Mouse (Mus musculus) lung, adult 2 months (tissue): Measurements from ENCODE around the gene Igsf11. TPM values are rescaled to one million over a fixed set of nuclear protein-coding genes. Genes with fewer than 3 reads are reported as not detected.

Experiments
- DNase-seq: peaks from one replicate; pipeline ENCODE4 v3.0.0; 2022
- H3K4me1 ChIP-seq: fragments of 200-500 bp; 2 replicates; pipeline ENCODE4 v1.6.1; 2011; ENCODE audit warnings: low read length; ENCODE audit not compliant: control insufficient read depth, insufficient read depth
- H3K4me3 ChIP-seq: fragments of 200-500 bp; replicated peaks from 2 replicates; pipeline ENCODE3; 2011; ENCODE audit warnings: low read depth, mild to moderate bottlenecking, control low read depth, low read length; ENCODE audit errors: extremely low read depth
- CTCF ChIP-seq: fragments of 200-500 bp; IDR thresholded peaks from 2 replicates; pipeline ENCODE4 v1.5.1; 2011; ENCODE audit warnings: mild to moderate bottlenecking, low read length, control low read depth; ENCODE audit not compliant: insufficient read depth
- POLR2A ChIP-seq: fragments of 200-500 bp; IDR thresholded peaks from 2 replicates; pipeline ENCODE4 v1.6.1; 2011; ENCODE audit warnings: low read depth, mild to moderate bottlenecking, control low read depth, low read length, borderline replicate concordance; ENCODE audit errors: extremely low read depth
- WGBS: fragments of 180-500 bp; shearing (Covaris S2); methylation state at CpG from one replicate; pipeline ENCODE4 v1.1.7; 2018; 5-methylcytosine and 5-hydroxymethylcytosine counted together
- polyA plus RNA-seq: library from polyadenylated mRNA; depleted of rRNA; stranded (reverse); fragments of >200 nt; gene quantifications from 2 replicates; pipeline ENCODE4 v1.2.3, GENCODE M21; 2012

The Igsf11 gene
- polyA plus RNA-seq, 1 experiment = 1.3 TPM

DNA sequence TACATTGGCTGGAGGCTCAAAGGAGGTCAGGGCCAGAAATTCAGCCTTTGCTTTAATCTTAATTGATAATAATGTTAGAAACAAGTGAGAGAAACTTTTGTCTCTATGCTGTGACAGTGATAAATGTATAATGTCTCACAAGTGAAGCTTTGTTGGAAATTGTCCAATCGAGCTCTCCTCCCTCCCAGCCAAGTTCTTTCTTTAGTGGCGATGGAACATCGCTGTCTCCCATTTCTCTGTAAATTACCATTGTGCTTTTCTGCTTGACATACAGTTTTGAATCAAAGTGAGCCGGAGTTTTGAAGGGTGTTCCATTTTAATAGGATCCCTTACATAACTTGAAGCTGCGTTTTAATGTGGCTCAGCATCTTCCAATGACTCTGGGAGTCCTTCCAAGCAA is 56.0 kb downstream of the Igsf11 start:
- no peak for TF ChIP-seq POLR2A

GRCm38 (mm10) chr16:38952881-38953280 is 60.4 kb downstream of the Igsf11 start:
- no peak overlapping the region for H3K4me3 ChIP-seq
- DNase-seq = no peak

More for the DNA sequence above, 56.0 kb downstream of the Igsf11 start:
- no peaks in the 10 kb centered on the region for H3K4me1 ChIP-seq
- DNase-seq = no peak
- H3K4me3 ChIP-seq = no peak overlapping the region
- 77% methylated on average over 5 of the region's 5 CpGs for WGBS

DNA sequence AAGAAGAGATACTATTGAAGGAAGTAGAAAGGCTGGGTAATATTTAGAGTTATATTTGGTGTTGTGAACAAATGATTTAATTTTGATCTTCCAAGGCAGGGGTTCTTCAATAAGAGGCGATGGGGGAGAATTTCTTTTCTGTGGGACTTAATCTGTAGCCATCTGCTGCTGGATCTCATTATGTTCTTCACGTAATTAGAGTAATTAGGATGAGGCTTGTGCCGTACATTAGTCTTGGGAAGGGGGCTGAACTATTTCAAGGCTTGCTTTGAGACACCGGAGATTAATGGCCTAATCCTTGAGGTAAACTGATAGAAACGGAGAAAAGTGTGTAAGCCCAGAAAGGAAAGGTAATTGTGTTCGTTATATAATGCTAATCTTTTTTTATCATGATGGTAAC is 61.4 kb downstream of the Igsf11 start:
- WGBS = 85% methylated on average over 6 of the region's 6 CpGs
- Histone ChIP-seq H3K4me1 (no peaks in the 10 kb centered on the region), H3K4me3 (no peak overlapping the region)
- TF ChIP-seq POLR2A (no peak), CTCF (no peak)
- DNase-seq = no peak

More at GRCm38 (mm10) chr16:38952881-38953280, 60.4 kb downstream of the Igsf11 start:
- H3K4me1 ChIP-seq = no peaks in the 10 kb centered on the region
- no peak for TF ChIP-seq CTCF
- TF ChIP-seq POLR2A = no peak
- WGBS = over 99% methylated on average over 3 of the region's 3 CpGs

DNA sequence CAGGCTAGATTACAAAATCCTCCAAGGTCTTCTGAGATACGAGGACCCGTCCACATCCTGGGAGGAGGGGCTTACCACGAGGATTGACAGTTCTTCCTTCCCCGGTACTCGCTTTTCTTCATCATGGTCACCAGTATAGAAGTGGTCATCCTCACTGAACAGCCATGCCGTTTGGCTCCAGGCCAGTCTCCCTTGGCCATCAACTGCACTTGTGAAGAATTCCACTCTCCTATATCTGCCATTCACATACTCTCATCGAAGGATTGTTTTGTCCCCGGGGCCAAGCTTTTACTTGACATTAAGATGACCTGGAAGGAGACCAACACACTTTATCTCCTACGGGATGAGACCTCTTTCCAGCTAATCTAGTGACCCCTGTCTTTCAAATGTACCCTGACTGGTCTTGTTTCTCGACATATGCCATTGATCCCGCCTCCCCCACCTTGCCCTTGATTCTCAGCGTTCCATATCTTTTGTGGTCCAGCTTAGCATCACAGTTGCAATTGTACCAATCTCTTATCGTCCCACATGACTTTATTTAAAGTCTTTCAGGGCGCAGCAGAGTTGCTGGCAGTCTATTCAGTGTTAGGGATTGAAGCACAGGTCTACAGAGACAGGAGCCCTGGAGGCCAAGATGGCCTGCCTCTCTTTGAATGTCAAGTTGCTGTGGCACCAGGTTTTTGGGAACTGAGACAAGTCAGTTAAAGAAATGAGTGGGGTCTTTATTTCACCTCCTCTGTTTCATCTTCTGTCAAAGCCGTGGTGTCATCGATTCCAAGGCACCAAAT is 62.2 kb downstream of the Igsf11 start:
- TF ChIP-seq CTCF (no peak), POLR2A (no peak)
- DNase-seq = no peak
- WGBS = 78% methylated on average over 16 of the region's 16 CpGs
- Histone ChIP-seq H3K4me3 (no peak overlapping the region), H3K4me1 (no peaks in the 10 kb centered on the region)

GRCm38 (mm10) chr16:38955296-38955695 is 62.8 kb downstream of the Igsf11 start:
- H3K4me3 ChIP-seq = no peak overlapping the region
- WGBS = 76% methylated on average over 5 of the region's 5 CpGs
- TF ChIP-seq POLR2A (no peak), CTCF (no peak)
- no peaks in the 10 kb centered on the region for H3K4me1 ChIP-seq
- DNase-seq = no peak

DNA sequence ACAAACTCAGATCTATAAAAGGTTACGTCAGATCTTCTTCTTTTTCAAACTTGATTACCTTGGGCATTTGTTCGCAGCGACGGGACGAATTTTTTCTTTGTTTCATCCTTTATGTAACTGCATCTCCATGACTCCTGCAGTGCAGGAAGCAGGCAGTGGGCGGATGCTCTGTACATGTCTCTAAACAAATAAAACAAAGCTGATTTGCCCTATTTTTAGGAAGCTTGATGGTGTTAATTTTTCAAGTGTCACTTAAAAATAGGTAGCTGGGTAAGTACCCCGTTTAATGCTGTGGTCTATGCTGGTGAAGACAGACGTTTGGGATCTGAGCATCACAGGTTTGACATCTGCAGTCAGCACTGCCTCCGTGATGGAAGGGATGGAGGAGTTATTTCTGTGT is 66.3 kb downstream of the Igsf11 start:
- Histone ChIP-seq H3K4me3 (no peak overlapping the region), H3K4me1 (no peaks in the 10 kb centered on the region)
- WGBS = 56% methylated on average over 9 of the region's 9 CpGs
- TF ChIP-seq POLR2A (no peak), CTCF (no peak)
- no peak for DNase-seq

DNA sequence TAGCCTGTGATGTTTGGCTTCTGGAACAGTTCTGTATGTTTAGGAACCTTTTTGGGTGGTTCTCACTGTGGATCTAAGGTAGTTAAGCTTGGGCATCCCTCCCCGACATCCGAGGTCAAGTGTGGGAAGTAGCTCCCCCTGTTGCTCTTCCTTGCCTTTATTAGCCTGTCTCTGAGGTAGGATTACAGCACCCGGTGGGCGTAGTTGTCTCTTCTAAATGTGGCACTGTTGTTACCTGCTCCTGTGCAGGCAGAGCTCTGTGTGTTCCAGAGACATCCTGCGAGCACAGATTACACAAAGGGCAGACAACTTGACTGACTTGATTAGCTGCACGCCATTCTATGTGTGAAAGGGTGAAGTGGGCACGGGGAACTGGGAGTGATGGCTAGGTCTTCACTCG is 68.1 kb downstream of the Igsf11 start:
- Histone ChIP-seq H3K4me1 (no peaks in the 10 kb centered on the region), H3K4me3 (no peak overlapping the region)
- WGBS = 73% methylated on average over 8 of the region's 8 CpGs
- TF ChIP-seq CTCF = no peak
- no peak for TF ChIP-seq POLR2A
- no peak for DNase-seq

- H3K4me1 ChIP-seq = no peaks in the 10 kb centered on the region
- DNase-seq = no peak
- no peak overlapping the region for H3K4me3 ChIP-seq
- WGBS = 77% methylated on average over 2 of the region's 2 CpGs
- TF ChIP-seq POLR2A = no peak
- TF ChIP-seq CTCF = no peak
Observed at GRCm38 (mm10) chr16:38961865-38962264, 69.4 kb downstream of the Igsf11 start.

- Histone ChIP-seq H3K4me1 (no peaks in the 10 kb centered on the region), H3K4me3 (no peak overlapping the region)
- TF ChIP-seq CTCF = no peak
- TF ChIP-seq POLR2A = no peak
- DNase-seq = no peak
- WGBS = 64% methylated on average over 9 of the region's 9 CpGs
Observed at GRCm38 (mm10) chr16:38962695-38963094, 70.2 kb downstream of the Igsf11 start.

DNA sequence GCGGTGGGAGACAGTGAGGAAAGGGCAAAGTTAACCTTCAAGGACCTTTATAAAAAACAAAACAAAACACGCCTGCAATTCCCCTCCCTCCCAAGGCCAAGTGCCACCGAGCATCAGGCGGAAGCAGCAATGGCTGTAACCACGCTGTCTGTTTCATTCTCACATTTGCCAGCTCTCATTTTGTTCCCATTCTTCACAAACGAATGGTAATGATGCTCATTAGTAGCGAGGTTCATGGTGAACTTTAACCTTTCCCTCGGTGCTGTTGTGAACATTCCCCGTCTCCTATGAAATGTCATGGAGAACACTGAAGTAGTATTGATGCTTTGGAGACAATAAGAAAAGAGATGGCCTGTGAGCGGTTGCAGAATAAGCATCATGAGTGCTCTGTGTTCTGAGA is 74.6 kb downstream of the Igsf11 start:
- 86% methylated on average over 10 of the region's 10 CpGs for WGBS
- Histone ChIP-seq H3K4me3 (no peak overlapping the region), H3K4me1 (no peaks in the 10 kb centered on the region)
- DNase-seq = no peak
- TF ChIP-seq CTCF (no peak), POLR2A (no peak)
